Mouse (Mus musculus) liver, adult 2 months (tissue): ENCODE results near the gene Slc12a8.

Source experiments
- CTCF ChIP-seq: fragments of 200-500 bp; IDR thresholded peaks from 2 replicates; pipeline ENCODE4 v1.5.1; 2011; ENCODE audit warnings: low read depth, low read length, control low read depth
- POLR2A ChIP-seq: fragments of 200-500 bp; IDR thresholded peaks from 2 replicates; pipeline ENCODE4 v1.6.1; 2011; ENCODE audit warnings: low read length, control low read depth; ENCODE audit not compliant: insufficient read depth; ENCODE audit errors: extremely low read depth

DNA sequence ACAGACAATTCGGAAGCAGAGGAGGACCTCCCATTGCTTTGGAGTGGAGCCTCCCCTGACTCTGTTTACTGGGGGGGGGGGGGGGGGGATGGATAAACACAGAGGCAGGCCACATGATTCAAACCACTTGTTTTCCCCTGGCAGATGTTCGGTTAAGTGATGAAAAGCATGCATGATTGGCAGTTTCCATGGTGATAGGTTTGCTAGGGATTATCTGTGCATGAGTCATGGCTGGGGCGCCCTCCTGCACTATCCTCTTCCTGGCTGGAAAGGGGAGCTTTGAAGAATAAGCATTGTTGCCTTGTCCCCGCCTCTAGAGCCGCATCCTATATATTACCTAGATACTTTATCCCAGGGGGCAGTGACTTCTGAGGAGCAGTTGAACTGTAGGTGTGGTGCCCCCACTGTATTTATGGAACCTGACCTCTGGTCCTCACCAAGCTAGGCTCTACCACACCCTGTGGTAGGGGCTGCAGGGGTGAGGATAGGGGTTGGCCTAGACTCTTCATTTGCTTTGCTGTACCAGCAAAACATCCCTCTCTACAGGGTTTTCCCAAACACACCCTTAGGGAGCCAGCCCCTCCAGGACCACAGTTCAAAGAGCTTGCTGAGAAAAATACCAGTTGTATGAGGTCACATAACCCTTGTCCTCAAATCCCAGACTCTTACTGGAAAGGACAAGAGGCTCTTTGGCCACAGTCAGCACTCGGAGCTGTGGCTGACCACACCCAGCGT lies 77.1 kb downstream of the Slc12a8 start:
- TF ChIP-seq CTCF (no peak), POLR2A (no peak)
